Mouse (Mus musculus) cortical plate, adult 2 months (tissue): ENCODE results near the gene 0610010K14Rik. TPM values are rescaled to one million over a fixed set of nuclear protein-coding genes. Genes with fewer than 3 reads are reported as not detected.
A peak's percentile ranks its signal among the peaks of the same experiment; 100 is the strongest.

Experiments used
- H3K27ac ChIP-seq: fragments of 200-500 bp; 2 replicates; pipeline ENCODE4 v1.5.1; 2012; ENCODE audit warnings: low read length, control low read depth, inconsistent platforms; ENCODE audit not compliant: insufficient read depth
- H3K4me1 ChIP-seq: fragments of 200-500 bp; 2 replicates; pipeline ENCODE4 v1.6.1; 2011; ENCODE audit warnings: low read length; ENCODE audit not compliant: control insufficient read depth, insufficient read depth
- H3K4me3 ChIP-seq: fragments of 200-500 bp; 2 replicates; pipeline ENCODE4 v1.5.1; 2011; ENCODE audit warnings: mild to moderate bottlenecking, low read length, control low read depth; ENCODE audit not compliant: insufficient read depth
- CTCF ChIP-seq: fragments of 200-500 bp; IDR thresholded peaks from 2 replicates; pipeline ENCODE4 v1.5.1; 2011; ENCODE audit warnings: mild to moderate bottlenecking, control low read depth, low read length; ENCODE audit not compliant: insufficient read depth; ENCODE audit errors: extremely low read depth
- POLR2A ChIP-seq: fragments of 200-500 bp; IDR thresholded peaks from 2 replicates; pipeline ENCODE4 v1.6.1; 2011; ENCODE audit warnings: mild to moderate bottlenecking, low read length, control low read depth; ENCODE audit not compliant: insufficient read depth; ENCODE audit errors: extremely low read depth
- polyA plus RNA-seq: library from polyadenylated mRNA; depleted of rRNA; stranded (reverse); fragments of >200 nt; gene quantifications from 2 replicates; pipeline ENCODE4 v1.2.3, GENCODE M21; 2012

The 0610010K14Rik gene
- polyA plus RNA-seq, 1 experiment: 68.4 TPM

DNA sequence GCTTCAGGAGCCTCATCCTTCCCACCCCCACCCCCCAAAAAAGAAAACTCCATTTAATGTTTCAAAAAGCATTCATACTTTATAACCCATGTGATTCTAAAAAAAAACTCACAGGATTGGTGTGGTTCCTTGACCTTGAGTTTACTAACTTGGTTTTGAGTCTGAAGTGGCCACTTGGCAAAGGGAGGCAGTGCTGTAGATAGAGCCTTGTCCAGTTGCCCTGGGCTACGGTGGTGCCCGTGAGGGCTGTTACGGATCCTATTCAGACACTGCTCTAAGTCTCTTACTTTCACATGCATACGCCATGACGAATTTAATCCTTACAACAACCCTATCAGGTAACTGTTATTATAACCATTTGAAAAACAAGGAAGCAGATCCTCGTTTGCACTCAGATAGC, 25.7 kb downstream of the 0610010K14Rik start:
- Histone ChIP-seq H3K4me3 (no peak overlapping the region), H3K27ac (no peak overlapping the region), H3K4me1 (no peaks in the 10 kb centered on the region; the same call in 1 of the 2 replicates)
- TF ChIP-seq CTCF (no peak), POLR2A (no peak)

DNA sequence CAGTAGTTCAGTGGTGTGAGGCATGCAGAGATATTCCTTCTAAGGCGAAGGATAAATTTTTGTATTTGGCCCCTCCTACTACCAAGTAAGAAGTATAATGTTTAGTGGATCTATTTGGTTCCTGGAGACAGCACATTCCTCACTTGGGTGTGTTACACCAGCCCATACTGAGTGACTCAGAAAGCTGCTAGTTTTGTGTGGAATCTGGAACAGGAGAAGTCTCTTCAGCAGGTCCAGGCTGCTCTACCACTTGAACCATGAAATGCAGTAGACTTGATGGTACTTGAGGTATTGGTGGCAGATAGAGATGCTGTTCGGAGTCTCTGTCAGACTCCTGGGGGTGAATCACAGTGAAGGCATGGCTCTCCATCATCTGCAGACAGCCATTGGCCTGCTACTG, 27.0 kb downstream of the 0610010K14Rik start:
- no peak for TF ChIP-seq CTCF
- no peak for TF ChIP-seq POLR2A
- Histone ChIP-seq H3K4me1 (no peaks in the 10 kb centered on the region; the same call in 1 of the 2 replicates), H3K27ac (no peak overlapping the region), H3K4me3 (no peak overlapping the region)

DNA sequence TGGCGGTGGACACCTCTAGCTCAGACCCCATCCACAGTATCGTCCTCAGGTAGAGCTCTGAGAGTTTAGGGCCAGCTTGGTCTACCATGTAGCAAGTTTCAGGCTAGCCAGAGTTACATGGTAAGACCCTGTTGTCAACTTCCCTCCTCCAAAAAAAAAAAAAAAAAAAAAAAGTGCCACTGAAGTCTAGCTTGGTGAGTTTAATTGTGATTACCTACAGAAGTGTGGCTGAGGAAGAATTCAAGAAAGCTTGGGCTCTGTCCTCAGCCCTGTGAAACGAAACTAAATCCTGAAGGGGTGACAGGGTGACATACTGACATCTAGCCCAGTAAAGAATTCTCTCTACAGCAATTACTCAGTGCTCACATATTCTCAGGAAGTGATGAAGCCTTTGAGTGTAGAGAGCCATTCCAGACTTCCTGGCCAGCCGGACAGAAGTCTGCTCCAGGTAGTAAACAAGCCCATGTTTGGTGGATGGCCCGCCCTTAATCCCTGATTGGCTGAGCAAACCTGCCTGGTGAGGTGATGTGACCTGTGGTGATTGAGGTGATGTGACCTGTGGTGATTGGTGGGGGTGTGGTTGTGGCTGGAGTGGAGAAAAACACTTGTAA, 28.8 kb downstream of the 0610010K14Rik start:
- TF ChIP-seq CTCF: no peak
- TF ChIP-seq POLR2A: no peak
- H3K4me1 ChIP-seq: no peaks in the 10 kb centered on the region; the same call in 1 of the 2 replicates
- no peak overlapping the region for H3K27ac ChIP-seq
- no peak overlapping the region for H3K4me3 ChIP-seq

DNA sequence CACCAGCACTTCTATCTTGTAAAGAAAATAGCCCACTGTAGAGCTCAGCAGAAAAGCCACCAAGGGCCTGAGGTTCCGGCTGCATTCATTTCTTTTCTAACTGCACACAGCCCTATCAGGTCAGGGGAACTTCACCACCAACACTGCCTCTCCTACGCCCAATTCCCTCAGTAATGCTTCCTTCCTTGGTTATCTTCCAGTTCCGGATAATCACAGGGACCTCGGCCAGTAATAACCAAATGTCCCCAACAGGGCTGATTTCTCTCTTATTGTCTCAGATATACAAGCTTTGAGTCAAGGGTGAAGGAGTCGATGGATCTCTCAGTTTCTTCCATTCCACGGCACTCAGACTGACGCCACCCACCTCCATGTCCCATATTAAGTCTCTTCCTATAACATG, 30.4 kb downstream of the 0610010K14Rik start:
- no peak overlapping the region for H3K4me3 ChIP-seq
- TF ChIP-seq CTCF (no peak), POLR2A (no peak)
- H3K27ac ChIP-seq: no peak overlapping the region
- no peaks in the 10 kb centered on the region for H3K4me1 ChIP-seq

DNA sequence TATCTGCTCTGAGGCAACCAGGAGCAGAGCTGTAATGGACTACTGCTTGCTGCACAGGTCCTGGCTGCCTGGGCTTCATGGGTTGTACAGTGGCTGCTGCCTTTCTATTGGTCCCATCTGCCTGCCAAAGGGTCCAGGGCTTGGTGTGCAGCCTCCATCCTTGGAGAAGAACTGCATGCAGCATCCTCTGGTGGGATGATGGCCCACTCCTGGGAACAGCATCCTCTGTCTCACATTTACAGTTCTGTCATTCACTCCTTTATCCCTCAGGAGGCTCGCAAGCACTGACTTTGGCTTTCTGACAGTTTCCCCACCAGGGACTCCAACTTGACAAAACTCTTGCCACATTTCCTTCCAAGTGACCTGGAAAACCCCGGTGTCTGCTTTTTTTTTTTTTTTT, 30.9 kb downstream of the 0610010K14Rik start:
- Histone ChIP-seq H3K4me1 (no peaks in the 10 kb centered on the region), H3K4me3 (no peak overlapping the region), H3K27ac (no peak overlapping the region)
- no peak for TF ChIP-seq POLR2A

DNA sequence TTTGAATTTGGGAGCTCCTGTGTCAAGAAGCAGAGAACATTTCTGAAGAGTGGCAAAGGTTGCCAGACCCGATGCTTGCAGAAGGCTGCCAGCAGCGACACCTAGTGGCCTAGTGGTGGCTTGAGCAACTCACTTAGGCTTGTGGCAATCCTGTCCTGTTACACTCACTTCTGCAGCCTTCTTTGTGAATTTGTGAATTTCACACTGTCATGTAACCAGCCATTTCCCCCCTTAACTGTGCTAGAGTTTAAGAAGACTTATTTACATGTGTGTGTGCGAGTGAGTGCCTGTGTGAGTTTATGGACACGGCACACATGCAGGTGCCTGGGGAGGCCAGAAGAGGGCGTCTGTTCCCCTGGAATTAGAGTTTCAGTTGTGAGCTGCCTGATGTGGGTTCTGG, 36.0 kb downstream of the 0610010K14Rik start:
- TF ChIP-seq POLR2A: no peak
- TF ChIP-seq CTCF: peak; percentile 94
- H3K4me3 ChIP-seq: no peak overlapping the region

DNA sequence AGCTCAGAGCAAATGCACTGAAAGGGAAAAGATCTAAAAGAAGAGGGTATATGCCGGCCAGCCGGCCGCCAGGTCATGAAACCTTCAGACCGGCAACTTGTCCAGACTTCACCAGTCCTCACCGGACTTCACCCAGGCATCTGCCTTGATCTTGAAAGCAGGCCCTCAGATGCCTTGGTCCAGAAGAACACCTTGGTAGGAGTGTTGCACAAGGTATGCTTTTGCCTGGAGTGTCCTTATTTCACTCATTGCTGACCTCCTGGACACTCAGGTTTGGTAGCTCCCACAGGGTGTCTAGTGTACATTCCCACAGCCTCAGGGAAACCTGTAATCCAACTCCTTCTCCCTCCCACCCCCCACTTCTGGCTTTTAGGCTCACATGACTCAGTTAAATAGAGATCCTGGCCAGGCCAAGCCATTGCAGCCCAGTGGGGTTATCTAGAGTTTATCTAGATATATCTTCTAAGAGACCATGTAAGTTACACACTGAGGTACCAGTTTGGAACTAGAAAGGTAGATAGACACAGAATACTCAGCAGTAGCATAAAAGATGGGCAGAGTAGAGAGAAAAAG, 37.6 kb downstream of the 0610010K14Rik start:
- Histone ChIP-seq H3K27ac (no peak overlapping the region), H3K4me1 (no peaks in the 10 kb centered on the region), H3K4me3 (no peak overlapping the region)
- TF ChIP-seq CTCF (no peak), POLR2A (no peak)

More for the DNA sequence above, 36.0 kb downstream of the 0610010K14Rik start:
- no peaks in the 10 kb centered on the region for H3K4me1 ChIP-seq
- H3K27ac ChIP-seq: no peak overlapping the region

DNA sequence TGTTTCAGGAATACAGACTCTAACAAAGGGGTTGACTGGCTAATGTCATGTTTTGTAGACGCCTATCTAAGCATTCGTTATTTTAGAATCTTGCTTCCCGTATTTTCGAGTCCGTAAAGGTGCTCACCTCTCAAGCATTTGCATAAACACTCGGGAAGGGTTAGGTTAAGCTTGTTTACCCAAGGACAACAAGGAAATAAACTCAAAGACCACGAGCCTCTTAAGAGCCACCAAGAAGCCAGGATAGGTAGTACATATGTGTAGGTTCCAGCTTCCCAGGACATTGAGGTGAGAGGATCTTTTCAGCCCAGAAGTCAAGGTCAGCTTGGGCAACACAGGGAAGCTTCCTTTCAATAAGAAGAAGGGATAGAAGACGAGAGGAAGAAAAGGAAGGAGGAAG, 38.6 kb downstream of the 0610010K14Rik start:
- Histone ChIP-seq H3K4me1 (no peaks in the 10 kb centered on the region), H3K4me3 (no peak overlapping the region), H3K27ac (no peak overlapping the region)
- TF ChIP-seq CTCF: no peak
- no peak for TF ChIP-seq POLR2A

DNA sequence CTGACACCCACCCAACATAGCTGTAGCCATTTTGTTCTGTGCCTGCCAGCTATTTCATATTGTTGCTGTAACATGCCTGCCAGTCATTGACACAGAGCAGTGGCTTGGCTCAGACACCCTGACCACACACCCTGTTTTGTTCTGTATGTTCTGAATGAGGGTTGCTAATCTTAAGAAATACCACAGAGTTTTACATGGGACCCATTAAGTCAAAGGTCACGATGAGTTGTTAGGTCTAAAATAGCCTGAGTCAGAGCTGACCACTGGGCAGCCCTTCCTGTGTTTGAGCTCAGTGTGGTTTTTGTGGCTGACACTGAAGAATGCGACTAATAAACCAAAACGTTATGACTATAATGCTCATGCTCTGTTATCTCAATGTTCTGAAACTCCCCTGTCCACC, 39.4 kb downstream of the 0610010K14Rik start:
- H3K27ac ChIP-seq: no peak overlapping the region
- TF ChIP-seq POLR2A (no peak), CTCF (no peak)
- H3K4me3 ChIP-seq: no peak overlapping the region
- H3K4me1 ChIP-seq: no peaks in the 10 kb centered on the region
